Mouse (Mus musculus): Measurements from ENCODE around the gene Gm42669.

GRCm38 (mm10) chr5:107547955-107548354, 40.5 kb downstream of the Gm42669 start:
- TF ChIP-seq CTCF (IDR thresholded peaks at IDR 0.05; ENCODE audit: low read depth) (no peak), EP300 (IDR thresholded peaks at IDR 0.05; ENCODE audit: low read depth) (no peak)

All from heart, postnatal 0 days (tissue).